Mouse (Mus musculus) left cerebral cortex, adult 18-20 months (tissue): ENCODE results near the gene Ndc80. TPM values are rescaled to one million over a fixed set of nuclear protein-coding genes. Genes with fewer than 3 reads are reported as not detected.
"Not testable (repeated sequence)": the region's sequence is repeated elsewhere in the genome, so short reads cannot be mapped to it uniquely, and the experiment has no call there.

ENCODE experiments used
- DNase-seq, 2 experiments: peaks; one replicate each; pipeline ENCODE4 v3.0.0; 2021 to 2022; ENCODE audit warnings: low spot score in 2 of 2, mixed read lengths in 1 of 2
- total RNA-seq, 2 experiments: library from RNA; stranded (reverse); gene quantifications; 2 replicates each; pipeline ENCODE4 v1.2.3; 2021

Gene Ndc80
- total RNA-seq, 2 experiments from 2014 or later = 0.21 TPM; not detected in 1

- no peak for DNase-seq
Observed at GRCm38 (mm10) chr17:71479381-71479901, 47.2 kb downstream of the Ndc80 start.

- DNase-seq = no peak
Observed at GRCm38 (mm10) chr17:71477481-71477880, 49.2 kb downstream of the Ndc80 start.

GRCm38 (mm10) chr17:71476346-71477020 is 50.2 kb downstream of the Ndc80 start:
- DNase-seq = no peak

- peak; percentile 64 to 70 for DNase-seq
Observed at GRCm38 (mm10) chr17:71475705-71476089, 51.0 kb downstream of the Ndc80 start.

GRCm38 (mm10) chr17:71474762-71475704 is 51.6 kb downstream of the Ndc80 start, which contains the start of gene Smchd1:
Gene Smchd1 (minus strand): TSS chr17:71475343.
- peak; percentile 91 to 93 for DNase-seq

GRCm38 (mm10) chr17:71474128-71474527 is 52.5 kb downstream of the Ndc80 start:
- DNase-seq = no peak

GRCm38 (mm10) chr17:71471261-71471660 is 55.4 kb downstream of the Ndc80 start:
- no peak for DNase-seq

- no peak for DNase-seq
Observed at GRCm38 (mm10) chr17:71460312-71460711, 66.3 kb downstream of the Ndc80 start.

- DNase-seq = no peak
Observed at GRCm38 (mm10) chr17:71459818-71460217, 66.8 kb downstream of the Ndc80 start, which contains the start of gene Gm4707. Gene Gm4707 (minus strand): TSS chr17:71459918.

- not testable (repeated sequence) for DNase-seq
Observed at GRCm38 (mm10) chr17:71457361-71457760, 69.3 kb downstream of the Ndc80 start.

Other genes with a start within 250 kb of the Ndc80 start
- 1 to 10 TPM; 2.7 to 2.8 TPM for gene Emilin2, start 214.9 kb downstream of the Ndc80 start, total RNA-seq
- gene Gm4707, start 66.9 kb downstream of the Ndc80 start, total RNA-seq = 1 to 10 TPM in 1 of 2 experiments, under 1 TPM in 1; 0.61 to 2.5 TPM
- 10 to 100 TPM; 29.2 to 33.0 TPM for gene Smchd1, start 51.5 kb downstream of the Ndc80 start, total RNA-seq
- gene Spdya, start 25.2 kb upstream of the Ndc80 start, total RNA-seq = 1 to 10 TPM; 2.2 to 2.6 TPM
- 10 to 100 TPM; 23.2 to 24.5 TPM for gene Wdr43, start 89.0 kb upstream of the Ndc80 start, total RNA-seq
- gene Togaram2, start 146.4 kb upstream of the Ndc80 start, total RNA-seq = 1 to 10 TPM; 2.7 to 3.2 TPM
- gene Pcare, start 226.0 kb upstream of the Ndc80 start, total RNA-seq = under 1 TPM; 0.44 to 0.45 TPM
- gene Clip4, start 241.6 kb upstream of the Ndc80 start, total RNA-seq = 10 to 100 TPM; 72.8 to 82.4 TPM